Mouse (Mus musculus) CD4-positive, CD25-positive, alpha-beta regulatory T cell, adult 2 months (primary cell): ENCODE results near the gene Orm3.

Source experiments
- DNase-seq: peaks from one replicate; pipeline ENCODE4 v3.0.0-alpha.2; 2012; ENCODE audit warnings: low read depth, low spot score

The Orm3 gene

DNA sequence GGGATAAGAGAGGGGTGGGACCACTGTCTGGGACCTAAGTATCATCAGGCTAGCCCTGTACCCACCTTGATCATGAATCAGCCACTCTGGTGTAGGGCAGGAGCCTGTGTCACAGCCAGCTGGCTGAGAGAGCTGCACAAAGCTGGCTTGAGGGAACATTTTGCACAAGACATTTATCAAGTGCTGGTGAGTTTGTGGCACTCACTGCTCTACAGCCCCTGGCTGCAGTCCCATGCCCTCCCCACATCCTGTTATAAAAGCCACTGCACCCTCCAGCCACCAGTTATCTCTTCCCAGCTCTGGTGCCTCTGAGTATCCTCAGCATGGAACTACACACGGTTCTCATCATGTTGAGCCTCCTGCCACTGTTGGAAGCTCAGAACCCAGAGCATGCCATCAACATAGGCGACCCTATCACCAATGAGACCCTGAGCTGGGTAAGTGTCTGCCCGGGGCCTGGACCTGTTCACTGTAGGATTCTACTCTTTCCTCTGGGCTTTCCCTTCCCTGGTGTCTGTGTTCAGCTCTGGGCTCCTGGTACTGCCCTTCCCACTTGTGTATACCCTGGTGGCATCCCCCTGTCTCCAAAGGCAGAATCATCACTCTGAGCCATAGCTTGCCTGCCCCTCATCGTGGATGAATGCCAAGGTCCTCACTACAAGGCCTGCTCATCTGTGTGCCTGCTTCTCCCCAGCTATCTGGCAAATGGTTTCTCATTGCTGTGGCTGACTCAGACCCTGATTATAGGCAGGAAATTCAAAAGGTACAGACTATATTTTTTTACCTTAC, at the start of gene Orm3:
Gene Orm3 (plus strand): TSS at position 286 of the 789 bp plus-strand sequence.
- peak; percentile 16 for DNase-seq

DNA sequence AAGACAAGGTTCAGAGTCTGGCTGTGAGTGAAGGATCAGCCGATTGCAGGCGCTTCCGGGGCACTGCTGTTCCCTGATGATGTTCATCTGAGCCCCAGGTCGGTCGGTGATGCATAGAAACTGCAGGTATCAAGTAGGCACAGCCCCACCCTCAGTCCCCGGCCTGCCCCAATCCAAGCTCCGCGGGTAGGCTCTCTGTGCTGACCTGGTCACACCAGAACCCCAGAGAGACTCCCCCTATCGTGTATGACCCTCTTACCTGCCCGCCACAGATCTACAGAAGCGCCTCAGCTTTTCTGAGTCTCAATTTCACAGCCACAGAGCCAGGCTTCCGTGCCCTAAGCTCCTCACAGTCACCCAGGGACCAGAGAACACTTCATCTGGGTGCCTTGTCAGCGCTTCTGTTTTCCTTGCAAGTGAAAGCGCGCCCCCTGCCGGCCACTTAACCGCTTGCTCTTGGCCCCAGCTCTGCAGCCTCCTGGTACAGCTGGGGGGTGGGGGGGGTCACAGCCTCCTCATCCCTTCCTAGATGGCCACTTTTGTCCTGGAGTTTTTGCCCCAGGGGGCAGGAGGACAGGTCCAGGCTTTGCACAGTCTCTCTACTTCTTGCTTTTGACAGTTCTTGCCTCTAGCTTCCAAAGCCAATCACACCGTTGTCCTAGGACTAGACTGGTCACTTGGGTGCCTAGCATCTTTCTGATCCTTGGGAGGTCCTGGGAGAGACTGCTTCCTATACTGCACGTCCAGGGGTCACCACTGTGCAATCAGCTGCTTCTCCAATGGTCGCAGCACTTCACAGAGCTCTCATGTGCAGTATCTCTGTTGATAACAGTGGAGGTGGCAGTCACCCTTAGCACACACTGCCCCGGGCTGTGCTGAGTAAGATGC, 48.5 kb upstream of the Orm3 start:
- peak; percentile 88 for DNase-seq

DNA sequence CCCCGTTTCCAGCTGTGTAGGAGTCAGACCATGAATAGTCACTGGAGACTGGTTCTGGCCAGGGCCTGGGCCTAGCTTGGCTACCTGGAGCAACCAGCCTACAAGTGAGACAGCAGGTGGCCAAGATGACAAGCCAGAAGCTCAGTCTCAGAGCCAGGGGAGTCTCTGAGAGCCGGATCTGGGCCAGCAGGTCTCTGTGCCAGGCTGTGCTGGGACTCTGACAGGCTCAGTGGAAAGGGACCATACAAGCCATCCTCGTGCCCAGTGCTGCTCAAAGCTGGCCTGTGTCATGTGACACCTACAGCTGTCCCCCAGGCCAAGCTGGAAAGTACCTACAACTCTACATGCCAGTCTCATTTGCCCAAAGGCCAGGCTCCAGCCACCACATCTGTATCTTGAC, 47.6 kb upstream of the Orm3 start:
- no peak for DNase-seq

DNA sequence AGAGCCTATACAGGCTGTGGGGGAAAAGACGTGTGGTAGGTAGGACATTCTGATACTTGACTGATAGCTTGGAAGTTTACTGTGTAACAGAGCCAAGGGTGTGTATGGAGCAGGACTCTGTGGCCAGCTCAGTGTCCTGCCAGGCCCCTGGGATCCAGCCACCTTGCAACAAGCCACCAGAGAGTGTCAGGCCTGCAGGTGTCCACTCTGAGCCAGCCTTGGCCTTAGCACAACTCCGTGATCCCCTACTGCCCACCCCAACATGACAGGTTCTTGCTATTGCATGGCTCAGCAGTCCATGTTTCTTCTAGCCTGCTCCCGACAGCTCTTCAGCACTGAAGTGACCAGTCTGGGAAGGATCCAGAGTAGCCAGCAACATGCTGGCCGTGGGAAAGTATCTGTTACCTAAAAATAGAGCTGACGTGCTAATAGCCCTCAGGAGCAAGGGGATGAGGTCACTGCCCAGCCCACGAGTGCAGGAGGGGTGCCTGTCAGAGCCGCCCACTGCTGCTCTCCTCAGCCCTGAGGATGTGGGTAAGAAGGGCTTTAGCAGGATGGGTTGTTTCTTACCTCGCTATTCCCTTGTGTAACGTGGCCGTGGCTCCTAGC, 45.6 kb upstream of the Orm3 start:
- no peak for DNase-seq

DNA sequence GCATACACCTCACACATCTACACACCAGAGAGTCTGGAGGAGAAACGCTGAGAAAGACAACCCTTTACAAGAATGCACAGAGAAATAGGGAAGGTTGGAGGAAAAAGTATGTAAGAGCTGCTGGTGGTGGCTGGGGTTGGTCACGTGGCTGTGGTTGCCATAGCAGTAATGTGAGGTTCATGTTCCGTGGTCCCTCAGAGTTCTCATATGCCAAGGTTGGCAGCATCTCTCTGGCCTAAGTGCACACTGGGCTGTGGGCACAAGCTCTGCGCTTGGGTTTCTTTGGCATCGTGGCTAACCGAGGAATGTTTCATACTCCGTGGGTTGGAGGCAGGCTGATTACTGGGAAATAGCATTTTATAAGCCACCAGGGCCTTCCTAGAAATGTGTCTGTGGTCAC, 44.5 kb upstream of the Orm3 start:
- DNase-seq = no peak

DNA sequence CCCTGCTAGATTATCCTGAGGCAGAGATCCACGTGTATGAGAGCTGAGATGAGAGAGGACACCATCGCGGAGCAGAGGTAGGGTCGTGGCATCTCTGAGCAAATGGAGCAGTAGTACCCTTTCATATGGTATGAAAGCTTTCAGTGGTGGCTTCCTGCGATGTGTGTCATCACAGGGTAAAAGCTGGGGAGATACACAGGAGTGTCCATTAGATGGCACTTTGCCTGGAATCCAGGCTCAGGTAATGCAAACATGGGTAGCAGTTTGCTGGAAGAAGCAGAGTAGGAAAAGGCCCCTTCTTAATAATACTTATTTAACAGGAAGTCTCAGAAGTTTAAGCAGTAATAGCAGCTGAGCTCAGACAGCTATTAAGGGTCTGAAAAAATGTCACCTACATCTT, 41.9 kb upstream of the Orm3 start:
- no peak for DNase-seq

DNA sequence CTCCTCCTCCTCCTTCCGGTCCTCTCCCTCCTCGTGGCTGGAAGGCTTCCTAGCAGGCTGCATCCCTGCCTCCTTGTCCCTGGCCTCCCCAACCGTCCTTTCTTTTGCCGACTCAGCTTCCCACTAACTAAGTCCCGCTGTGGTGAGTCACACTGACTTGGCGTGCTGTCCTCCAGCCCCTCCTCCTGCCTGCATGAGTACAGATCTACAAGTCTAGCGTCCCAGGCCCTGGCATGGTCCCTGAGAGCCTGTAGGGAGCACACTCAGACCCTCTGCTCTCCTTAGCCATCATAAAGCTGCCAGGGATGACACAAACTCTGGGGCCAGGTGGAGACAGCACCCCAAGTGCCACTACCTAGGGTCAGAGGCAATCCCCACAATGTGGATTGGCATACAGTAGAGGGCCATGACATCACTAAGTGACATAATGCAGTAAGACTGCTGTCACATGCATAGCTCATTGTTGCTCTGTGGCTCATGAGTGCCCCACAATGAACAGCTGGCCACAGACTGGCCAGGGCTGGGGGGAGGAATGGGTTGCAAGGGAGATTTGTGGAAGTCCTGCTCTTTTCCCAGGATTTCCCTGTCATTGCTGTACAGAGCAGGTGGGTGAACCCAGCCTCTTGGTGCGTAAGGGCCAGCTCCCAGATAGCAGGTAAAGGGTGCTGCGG, 39.8 kb upstream of the Orm3 start:
- DNase-seq = no peak

DNA sequence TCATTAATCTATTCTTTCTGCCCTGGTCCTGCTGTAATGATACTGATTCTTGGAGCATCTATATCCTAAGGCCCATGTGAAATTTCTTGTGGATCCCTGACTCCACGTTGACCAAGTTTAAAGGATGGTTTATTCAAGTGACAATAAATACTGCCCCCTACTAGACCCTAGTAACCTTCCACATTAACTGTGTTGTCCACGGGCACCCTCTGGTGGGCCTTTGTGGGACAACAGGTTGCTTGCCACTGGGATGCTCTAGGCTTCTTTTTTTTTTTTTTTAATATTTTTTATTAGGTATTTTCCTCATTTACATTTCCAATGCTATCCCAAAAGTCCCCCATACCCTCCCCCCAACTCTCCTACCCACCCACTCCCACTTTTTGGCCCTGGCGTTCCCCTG, 36.4 kb upstream of the Orm3 start:
- DNase-seq = peak; percentile 57

DNA sequence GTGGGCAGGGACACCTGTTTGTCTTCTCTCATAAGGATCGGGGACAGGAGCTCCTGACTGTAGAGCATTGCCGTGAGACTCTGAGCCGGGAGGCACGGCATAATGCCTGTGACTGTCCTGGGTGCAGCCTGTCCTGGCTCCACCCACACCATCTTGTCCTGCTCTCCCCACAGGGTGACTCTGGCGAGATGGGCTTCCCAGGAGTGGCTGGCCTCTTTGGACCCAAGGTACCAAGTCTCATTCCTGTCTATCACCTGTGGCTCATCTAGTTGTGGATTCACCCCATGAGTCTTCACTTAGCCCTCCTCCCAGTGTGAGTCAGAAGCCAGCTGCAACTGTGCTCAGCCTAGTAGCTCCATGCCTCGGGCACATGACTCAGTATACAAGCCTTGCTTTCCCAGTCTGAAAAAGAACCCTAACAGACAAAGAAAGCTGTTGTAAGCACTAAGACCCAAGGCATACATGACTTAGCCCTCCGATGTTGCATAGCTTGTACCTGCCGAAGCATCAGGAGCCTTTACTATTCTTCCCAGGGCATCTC, 32.6 kb upstream of the Orm3 start:
- DNase-seq = no peak

DNA sequence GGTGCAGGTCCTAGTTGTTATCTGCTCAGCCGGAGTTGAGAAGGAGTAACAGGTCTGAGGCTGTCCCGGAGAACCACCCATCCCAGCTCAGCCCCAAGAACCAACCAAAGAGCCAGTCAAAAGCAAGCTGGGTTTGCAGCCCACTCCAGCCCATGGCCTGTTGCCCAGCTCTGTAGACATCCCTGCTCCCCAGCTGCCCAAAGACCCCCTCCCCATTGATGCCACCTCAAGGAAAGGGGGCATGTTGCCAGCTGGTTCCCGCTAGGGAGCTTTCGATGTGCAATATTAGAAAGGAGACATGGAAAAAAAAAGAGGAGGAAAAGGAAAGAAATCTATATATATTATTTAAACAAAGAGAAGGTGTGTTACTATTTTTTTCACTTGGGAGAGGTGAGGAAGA, 22.6 kb upstream of the Orm3 start:
- DNase-seq = no peak

DNA sequence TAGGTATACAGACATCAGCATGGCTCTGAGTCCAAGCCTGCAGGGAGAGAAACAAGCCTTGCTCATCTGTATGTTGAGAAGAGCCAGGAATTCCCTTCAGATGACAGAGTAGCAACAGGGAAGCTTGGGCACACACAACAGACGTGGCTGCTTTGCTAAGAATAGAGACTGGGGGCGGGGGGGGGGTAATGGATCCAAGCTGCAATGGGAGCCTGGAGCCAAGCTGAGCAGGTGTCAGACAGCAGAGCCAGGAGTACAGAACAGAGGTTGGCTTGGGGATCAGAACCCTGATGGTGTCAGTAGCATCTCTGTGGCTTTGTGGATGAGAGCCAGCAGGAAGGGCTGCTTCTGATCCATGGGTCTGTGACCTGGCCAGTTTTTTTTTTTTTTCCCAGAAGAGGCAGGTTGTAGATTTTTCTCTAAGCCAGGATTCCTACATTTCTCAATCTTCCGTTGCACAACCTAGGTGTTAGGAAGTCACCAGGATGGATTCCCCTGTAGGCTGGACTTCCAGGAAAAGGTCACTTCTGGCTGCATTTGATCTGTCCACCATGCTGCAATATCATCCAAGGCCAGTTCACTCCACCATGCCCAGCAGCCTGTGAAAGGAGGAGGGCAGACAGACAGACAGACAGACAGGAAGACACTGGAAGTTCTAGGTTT, 17.4 kb upstream of the Orm3 start:
- DNase-seq = no peak

DNA sequence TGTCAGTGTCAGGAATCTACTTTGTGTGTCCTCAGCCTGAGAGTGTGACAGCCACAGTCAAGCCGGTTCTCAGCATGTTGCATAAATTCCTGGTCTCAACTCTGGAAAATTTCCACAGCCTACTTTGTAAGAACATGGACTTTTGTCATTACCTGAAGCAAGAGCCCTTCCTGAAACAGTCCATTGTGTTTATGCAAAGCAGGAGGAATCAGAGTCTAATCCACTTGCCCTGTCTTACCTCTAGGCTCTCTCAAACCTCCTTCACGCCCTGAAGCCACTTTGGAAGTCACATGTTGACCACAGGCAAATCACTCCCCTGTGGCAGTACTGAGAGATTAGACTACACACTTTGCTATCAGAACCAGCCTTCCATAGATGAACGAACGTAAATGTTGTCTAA, 13.5 kb upstream of the Orm3 start:
- no peak for DNase-seq

DNA sequence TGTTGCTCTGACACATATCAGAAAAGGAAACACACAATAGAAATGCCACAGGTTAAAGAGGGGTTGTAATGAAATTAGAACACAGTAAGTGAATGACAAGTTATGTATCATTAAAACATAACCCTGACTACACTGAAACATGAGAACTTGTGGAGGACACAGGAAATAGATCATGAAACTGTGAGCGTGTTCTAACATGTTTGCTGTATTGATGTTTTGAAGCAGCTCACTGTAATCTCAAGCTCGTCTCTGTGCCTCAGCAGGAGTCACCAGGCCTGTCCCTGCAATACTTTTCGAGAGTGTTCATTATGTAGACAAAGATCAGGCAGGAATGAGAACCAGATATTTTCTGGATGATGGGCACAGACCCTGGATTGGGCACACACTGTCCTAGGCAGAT, 12.4 kb upstream of the Orm3 start:
- DNase-seq = no peak

DNA sequence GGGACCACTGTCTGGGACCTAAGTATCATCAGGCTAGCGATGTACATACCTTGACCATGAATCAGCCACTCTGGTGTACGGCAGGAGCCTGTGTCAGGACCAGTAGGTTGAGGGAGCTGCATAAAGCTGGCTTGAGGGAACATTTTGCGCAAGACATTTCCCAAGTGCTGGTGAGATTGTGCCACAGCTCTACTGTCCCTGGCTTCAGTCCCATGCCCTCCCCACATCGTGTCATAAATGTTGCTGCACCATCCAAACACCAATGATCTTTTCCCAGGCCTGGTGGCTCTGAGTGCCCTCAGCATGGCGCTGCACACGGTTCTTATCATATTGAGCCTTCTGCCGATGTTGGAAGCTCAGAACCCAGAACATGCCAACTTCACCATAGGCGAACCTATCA, 11.7 kb upstream of the Orm3 start, which contains the start of gene Orm1:
Gene Orm1 (plus strand): TSS at position 266 of the 400 bp plus-strand sequence.
- no peak for DNase-seq

DNA sequence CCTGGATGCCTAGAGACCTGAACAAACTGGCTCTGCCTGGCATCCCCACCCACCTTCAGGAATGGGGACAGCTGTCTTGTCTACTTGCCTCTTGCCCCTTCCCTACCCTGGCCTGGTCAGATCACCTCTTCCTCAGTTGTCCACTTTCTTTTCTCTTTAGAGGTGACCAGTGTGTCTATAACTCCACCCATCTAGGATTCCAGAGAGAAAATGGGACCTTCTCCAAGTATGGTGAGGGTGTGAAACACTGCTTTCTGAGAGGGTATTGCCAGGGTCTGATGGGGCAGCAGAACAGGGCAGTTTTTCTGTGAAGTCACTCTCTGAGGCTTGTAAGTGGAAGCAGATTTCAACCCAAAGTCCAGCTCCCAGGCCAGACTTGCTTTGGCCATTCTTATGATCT, 10.7 kb upstream of the Orm3 start:
- DNase-seq = no peak

DNA sequence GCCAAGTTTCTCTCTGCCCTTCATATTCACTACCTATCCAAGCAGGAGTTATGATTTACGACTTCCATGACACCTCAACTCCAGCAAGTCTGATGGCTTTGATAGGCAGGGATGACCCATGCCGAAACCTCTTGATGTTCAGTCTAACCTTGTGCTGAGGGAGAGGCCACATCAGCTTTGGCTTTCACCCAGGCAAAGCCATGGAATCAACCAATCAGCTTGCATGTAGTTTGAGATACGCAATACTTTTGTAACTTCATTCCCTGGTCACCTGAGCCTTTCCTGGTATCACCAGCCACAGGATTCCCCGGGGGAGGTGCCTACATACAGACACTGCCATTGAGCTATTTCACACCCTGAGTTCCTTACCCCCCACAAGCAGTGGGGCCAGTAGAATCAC, 9.3 kb upstream of the Orm3 start:
- no peak for DNase-seq

DNA sequence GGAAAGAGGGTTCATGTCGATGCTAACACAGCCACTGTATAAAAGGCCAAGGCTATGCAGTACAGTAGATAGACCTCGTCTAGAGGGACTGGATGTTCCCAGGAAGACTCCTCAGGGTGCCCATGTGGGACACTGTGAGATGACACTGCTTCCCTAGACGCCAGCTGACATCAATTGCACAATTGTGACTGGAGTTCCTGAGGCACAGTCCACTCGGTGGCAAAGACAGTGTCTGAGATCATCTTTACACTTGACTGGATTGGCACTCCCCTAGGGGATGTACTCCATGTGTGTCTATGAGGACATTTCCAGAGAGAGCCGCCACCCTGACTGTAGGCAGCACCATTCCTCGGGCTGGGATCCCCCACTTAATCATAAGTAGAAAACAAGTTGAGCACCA, 7.4 kb upstream of the Orm3 start:
- no peak for DNase-seq

DNA sequence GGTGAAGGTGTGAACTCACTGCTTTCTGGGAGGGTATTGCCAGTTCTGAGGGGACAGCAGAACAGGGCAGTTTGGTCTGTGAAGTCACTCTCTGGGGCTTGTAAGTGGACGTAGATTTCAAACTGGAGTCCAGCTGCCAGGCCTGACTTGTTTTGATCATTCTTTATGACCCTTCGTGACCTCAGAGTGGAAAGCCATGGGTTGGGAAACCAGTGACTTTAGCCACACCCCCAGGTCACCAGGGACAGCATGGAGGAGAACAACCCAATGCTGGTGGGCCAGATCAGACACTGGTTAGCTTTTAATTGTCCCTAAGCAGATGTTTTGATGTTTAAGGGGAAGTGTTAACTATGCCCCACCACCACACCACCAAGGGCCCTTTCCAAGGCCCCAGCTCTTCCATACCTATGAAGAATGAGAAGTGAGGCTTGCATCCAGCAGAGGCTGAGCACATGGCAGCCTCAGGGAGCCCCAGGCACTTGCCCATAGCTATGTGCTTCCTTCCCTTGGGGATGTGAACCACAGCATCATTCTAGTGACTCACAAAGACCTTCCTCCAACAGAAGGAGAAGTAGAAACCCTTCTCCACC, 1.1 kb downstream of the Orm3 start:
- no peak for DNase-seq

DNA sequence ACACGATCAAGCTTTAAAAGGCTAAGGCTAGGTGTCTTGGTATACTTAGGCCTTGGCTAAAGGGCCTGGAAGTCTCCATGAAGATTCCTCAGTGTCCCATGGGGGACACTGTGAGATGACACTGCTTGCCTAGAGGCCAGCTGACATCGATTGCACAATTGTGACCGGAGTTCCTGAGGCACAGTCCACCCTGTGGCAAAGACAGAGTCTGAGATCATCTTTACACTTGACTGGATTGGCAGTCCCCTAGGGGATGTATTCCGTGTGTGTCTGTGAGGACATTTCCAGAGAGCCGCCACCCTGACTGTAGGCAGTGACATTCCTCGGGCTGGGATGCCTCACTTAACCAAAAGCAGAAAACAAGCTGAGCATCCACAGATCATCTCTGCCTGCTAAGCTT, 3.9 kb downstream of the Orm3 start:
- no peak for DNase-seq

DNA sequence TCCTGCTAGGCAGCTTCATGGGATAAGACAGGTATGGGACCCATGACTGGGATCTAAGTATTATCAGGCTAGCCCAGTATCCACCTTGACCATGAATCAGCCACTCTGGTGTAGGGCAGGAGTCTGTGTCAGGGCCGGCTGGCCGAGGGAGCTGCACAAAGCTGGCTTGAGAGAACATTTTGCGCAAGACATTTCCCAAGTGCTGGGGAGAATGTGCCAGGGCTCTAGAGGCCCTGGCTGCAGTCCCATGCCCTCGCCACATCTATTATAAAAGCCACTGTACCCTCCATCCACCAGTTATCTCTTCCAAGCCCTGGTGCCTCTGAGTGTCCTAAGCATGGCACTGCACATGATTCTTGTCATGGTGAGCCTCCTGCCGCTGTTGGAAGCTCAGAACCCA, 6.2 kb downstream of the Orm3 start, which contains the start of gene Orm2:
Gene Orm2 (plus strand): TSS at position 300 of the 400 bp plus-strand sequence.
- DNase-seq = no peak

DNA sequence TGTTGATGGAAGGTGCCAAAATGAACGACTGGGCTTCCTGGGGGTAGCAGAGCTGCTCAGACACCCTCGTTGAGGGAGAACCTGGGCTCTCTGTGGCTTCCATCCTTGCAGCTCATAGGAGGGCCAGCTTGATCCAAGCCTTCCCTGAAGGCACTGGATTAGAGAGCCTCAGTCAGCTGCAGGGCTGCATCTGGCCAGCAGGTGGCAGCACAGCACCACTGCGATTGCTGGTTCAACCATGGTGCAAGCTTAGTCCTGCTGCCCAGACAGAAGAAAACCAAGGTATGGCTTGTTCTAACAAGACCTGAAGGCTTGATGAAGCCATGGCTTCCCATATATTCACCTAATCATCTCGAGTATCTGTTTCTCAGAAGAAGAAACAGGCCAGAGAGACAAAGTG, 12.6 kb downstream of the Orm3 start:
- peak; percentile 91 for DNase-seq
